Mouse (Mus musculus) lung, embryonic 14.5 days (tissue): ENCODE measurements around the gene Aif1. TPM values are rescaled to one million over a fixed set of nuclear protein-coding genes. Genes with fewer than 3 reads are reported as not detected.

Source experiments
- ATAC-seq: fragments of 200-750 bp; cut with Nextera tagmentation; 2 replicates; pipeline ENCODE4 v1.8.0; 2017; ENCODE audit warnings: mild to moderate bottlenecking, moderate TSS enrichment, moderate library complexity; ENCODE audit not compliant: insufficient read depth
- DNase-seq: peaks from one replicate; pipeline ENCODE4 v3.0.0-alpha.2; 2015
- H3K27ac ChIP-seq: fragments of 300-500 bp; sonication (generic); 2 replicates; pipeline ENCODE4 v1.5.1; 2014; ENCODE audit warnings: low read depth, mild to moderate bottlenecking, moderate library complexity
- H3K27me3 ChIP-seq: fragments of 300-500 bp; sonication (generic); 2 replicates; pipeline ENCODE4 v1.6.1; 2014; ENCODE audit warnings: low read length, control low read depth; ENCODE audit not compliant: insufficient read depth
- H3K36me3 ChIP-seq: fragments of 300-500 bp; sonication (generic); 2 replicates; pipeline ENCODE4 v1.6.1; 2014; ENCODE audit warnings: control low read depth; ENCODE audit not compliant: insufficient read depth
- H3K4me1 ChIP-seq: fragments of 300-500 bp; sonication (generic); 2 replicates; pipeline ENCODE4 v1.6.1; 2014; ENCODE audit warnings: antibody characterized with exemption, control low read depth; ENCODE audit not compliant: insufficient read depth
- H3K4me2 ChIP-seq: fragments of 300-500 bp; sonication (generic); 2 replicates; pipeline ENCODE4 v1.6.1; 2014; ENCODE audit warnings: mild to moderate bottlenecking
- H3K4me3 ChIP-seq: fragments of 300-500 bp; sonication (generic); 2 replicates; pipeline ENCODE4 v1.5.1; 2014; ENCODE audit warnings: low read depth, low read length
- H3K9ac ChIP-seq: fragments of 300-500 bp; sonication (generic); 2 replicates; pipeline ENCODE4 v1.6.1; 2014
- H3K9me3 ChIP-seq: fragments of 300-500 bp; sonication (generic); 2 replicates; pipeline ENCODE4 v1.6.1; 2016; ENCODE audit warnings: low read depth, low read length, control low read depth
- CTCF ChIP-seq: IDR thresholded peaks from 2 replicates; pipeline ENCODE4 v1.5.1; 2016; ENCODE audit warnings: antibody characterized with exemption, low read depth
- WGBS: fragments of 180-500 bp; shearing (Covaris S2); extraction: QIAGEN DNeasy Blood & Tissue Kit; methylation state at CpG from one replicate; pipeline ENCODE4 v1.1.7; 2014; 5-methylcytosine and 5-hydroxymethylcytosine counted together
- polyA plus RNA-seq: library from polyadenylated mRNA; unstranded; fragments of >200 nt; fragmentation: Nextera tagmentation; extraction: Ambion mirVana; gene quantifications from 2 replicates; pipeline ENCODE4 v1.2.1, GENCODE M21; 2014

Aif1 gene
- polyA plus RNA-seq, 1 experiment from 2014 or later, result 6.0 TPM

DNA sequence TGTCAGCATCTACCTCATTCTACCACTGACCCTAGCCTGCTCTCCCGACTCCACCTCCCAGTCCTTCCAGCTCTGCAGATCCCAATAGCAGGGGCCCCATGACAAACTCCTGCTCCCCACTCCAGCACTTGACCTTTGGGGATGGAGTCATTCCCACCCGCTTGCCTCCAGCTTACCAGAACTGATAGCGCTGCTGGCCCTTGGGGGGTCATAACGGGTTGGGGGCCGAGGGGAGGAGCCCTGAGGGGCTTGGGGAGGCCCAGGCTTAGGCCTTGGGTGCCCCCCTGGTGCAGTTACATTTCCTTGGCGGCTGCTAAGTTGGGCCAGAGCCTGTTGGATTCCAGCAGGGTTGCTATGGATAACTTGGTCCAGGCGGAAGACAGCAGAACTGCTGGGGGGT, 21.3 kb downstream of the Aif1 start:
- Histone ChIP-seq H3K9me3 (no peaks in the 10 kb centered on the region), H3K36me3 (peaks cover 100% of the 10 kb centered on the region), H3K27me3 (no peaks in the 10 kb centered on the region), H3K4me1 (no peaks in the 10 kb centered on the region), H3K4me3 (no peak overlapping the region), H3K9ac (no peak overlapping the region), H3K27ac (no peak overlapping the region), H3K4me2 (no peak overlapping the region)
- no peak for TF ChIP-seq CTCF
- no peak for ATAC-seq
- no peak for DNase-seq
- 83% methylated on average over 7 of the region's 7 CpGs for WGBS

DNA sequence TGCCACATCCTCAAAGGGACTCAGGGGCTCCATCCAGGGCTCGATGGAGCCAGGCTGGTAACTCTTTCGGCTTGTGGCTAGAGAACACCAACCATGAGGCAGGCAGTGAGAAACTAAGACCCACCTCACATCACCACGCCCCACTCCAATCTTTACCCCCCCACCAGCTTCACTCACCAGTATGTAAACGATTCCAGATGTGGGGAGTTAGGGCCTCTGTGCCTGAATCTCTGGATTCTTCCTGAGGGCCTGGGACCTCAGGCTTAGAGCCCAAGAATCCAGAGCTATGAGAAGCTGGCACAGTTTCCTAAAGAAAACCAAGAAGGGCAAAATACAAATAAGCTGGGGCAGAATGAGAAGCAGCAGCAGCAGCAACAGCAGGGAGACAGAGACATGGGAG, 21.9 kb downstream of the Aif1 start:
- ATAC-seq, result no peak
- TF ChIP-seq CTCF, result no peak
- Histone ChIP-seq H3K4me3 (no peak overlapping the region), H3K4me1 (no peaks in the 10 kb centered on the region), H3K27me3 (no peaks in the 10 kb centered on the region), H3K27ac (no peak overlapping the region), H3K9me3 (no peaks in the 10 kb centered on the region), H3K36me3 (peaks cover 100% of the 10 kb centered on the region), H3K9ac (no peak overlapping the region), H3K4me2 (no peak overlapping the region)
- DNase-seq, result no peak
- WGBS, result 76% methylated on average over 4 of the region's 4 CpGs

DNA sequence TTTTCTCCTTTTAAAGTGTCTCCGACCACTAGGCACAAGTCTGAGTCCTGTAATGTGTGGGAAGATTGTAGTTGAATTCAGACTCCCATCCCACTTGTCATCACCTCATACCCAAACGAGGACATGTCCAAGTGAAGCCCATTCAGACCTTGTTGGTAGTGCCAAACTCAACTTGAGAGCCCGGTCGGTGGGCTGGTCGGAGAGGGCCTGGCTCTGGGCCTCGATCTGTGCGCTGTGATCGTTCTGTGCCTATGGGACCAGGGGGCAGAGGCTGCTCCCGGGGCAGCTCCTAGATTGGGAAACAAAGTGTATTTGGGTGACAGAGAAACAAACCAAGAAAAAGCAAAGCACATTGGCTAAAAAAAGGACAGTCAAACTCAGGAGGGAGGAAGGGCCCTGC, 22.8 kb downstream of the Aif1 start:
- Histone ChIP-seq H3K4me3 (no peak overlapping the region), H3K9me3 (no peaks in the 10 kb centered on the region), H3K27me3 (no peaks in the 10 kb centered on the region), H3K9ac (no peak overlapping the region), H3K4me2 (no peak overlapping the region), H3K27ac (no peak overlapping the region), H3K4me1 (no peaks in the 10 kb centered on the region), H3K36me3 (peaks cover 100% of the 10 kb centered on the region)
- no peak for TF ChIP-seq CTCF
- WGBS, result 84% methylated on average over 9 of the region's 9 CpGs
- no peak for DNase-seq
- ATAC-seq, result no peak

DNA sequence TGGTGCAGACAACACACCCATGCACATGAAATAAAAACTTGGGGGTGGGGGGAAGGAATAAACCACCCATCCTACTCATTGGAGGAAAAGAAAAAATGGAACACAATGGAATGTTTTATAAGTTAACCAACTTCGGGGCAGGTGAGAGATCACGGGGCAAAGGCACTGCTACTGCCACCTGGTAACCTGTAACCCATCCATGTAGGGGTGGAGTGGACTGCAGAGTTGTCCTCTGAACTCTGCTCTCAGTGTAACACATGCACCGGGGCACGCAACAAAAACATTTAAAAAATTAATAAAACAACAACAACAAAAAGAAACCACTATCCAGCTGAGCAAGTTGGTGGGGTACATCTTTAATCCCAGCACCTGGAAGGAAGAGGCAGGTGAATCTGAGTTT, 23.7 kb downstream of the Aif1 start:
- H3K27me3 ChIP-seq, result no peaks in the 10 kb centered on the region
- TF ChIP-seq CTCF, result no peak
- no peak overlapping the region for H3K27ac ChIP-seq
- DNase-seq (no peak), ATAC-seq (no peak)
- H3K4me2 ChIP-seq, result no peak overlapping the region
- H3K4me1 ChIP-seq, result no peaks in the 10 kb centered on the region
- H3K9ac ChIP-seq, result no peak overlapping the region
- WGBS, result 93% methylated on average over 4 of the region's 4 CpGs
- H3K36me3 ChIP-seq, result peaks cover 100% of the 10 kb centered on the region
- no peak overlapping the region for H3K4me3 ChIP-seq
- no peaks in the 10 kb centered on the region for H3K9me3 ChIP-seq

DNA sequence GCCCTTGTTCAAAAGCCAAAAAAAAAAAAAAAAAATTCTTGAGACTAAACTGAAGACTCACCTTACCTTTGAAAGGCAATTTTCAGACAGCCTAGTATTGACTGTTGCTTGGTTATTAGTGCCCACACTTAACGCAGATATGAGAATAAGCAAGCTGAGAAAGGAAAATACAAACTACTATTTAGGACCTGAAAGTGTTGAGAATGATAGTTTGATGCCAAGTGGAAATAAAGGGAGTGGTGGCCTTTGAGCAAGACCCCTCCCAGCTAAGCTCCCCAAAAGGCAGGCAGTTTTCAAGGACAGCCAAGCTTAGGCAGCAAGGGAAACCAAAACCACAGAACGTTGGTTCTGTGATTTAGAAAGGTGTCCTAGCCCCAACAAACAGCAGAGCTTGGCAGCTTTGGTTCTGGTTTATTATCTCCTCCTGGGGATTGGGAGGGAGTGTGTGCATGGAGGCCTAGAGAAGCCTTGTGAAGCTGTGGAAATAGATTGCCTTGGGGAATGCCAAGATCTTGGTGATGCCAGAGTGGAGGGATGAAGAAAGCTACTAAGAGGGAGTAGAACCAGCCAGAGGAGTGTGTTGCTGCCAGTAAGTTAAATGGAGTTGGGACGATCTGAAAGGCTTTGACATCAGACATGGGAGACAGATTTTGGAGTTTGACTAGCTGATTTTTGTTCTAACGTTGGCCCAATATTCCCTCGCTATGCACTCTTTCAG, 27.8 kb downstream of the Aif1 start:
- Histone ChIP-seq H3K9me3 (no peaks in the 10 kb centered on the region), H3K4me2 (no peak overlapping the region), H3K27me3 (no peaks in the 10 kb centered on the region), H3K36me3 (peaks cover 100% of the 10 kb centered on the region), H3K4me3 (no peak overlapping the region), H3K4me1 (no peaks in the 10 kb centered on the region), H3K9ac (no peak overlapping the region), H3K27ac (peak overlapping the region; percentile 38; the same call in 1 of the 2 replicates)
- no peak for ATAC-seq
- 66% methylated on average over 5 of the region's 5 CpGs for WGBS
- peak; percentile 35 for DNase-seq
- TF ChIP-seq CTCF, result no peak

DNA sequence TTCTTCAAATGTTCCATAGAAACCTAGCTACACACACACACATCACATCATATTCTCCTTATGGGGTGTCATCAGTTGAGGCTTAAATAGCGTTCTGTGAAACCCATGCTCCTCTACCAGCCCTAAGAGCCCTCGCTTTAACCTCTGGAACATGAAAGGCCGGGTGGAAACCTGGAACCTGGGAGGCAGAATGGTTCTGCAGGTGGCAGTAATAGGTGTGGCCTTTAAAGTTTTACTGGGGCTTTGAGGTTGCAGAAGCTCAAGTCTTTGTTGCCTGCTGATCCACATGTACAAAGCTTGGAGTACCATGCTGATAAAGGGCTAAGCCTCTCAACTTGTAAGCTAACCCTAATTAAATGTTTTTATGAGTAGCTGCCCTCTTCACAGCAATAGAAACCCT, 28.5 kb downstream of the Aif1 start:
- no peak for TF ChIP-seq CTCF
- DNase-seq, result peak; percentile 16
- Histone ChIP-seq H3K9ac (no peak overlapping the region), H3K9me3 (no peaks in the 10 kb centered on the region), H3K4me2 (no peak overlapping the region), H3K27me3 (no peaks in the 10 kb centered on the region), H3K36me3 (peaks cover 100% of the 10 kb centered on the region), H3K4me1 (no peaks in the 10 kb centered on the region), H3K4me3 (no peak overlapping the region), H3K27ac (no peak overlapping the region)
- WGBS, result 50% methylated on average over 3 of the region's 3 CpGs
- no peak for ATAC-seq

DNA sequence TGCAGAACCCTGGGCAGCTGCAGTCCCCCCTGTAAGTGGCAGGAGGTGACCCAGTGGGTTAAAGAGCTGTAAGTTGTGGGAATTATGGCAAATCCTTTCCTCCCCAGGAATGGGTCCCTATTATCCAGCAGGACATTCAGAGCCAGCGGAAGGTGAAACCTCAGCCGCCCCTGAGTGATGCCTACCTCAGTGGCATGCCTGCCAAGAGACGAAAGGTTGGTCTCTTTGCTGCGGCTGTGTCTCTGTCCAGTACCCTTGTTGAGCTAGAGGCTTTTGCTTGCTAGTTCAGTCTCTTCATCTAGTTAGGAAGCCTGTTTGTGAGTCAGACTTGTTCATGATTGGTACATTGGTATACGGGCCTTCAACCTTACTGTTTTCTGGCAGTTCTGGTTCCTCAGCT, 29.7 kb downstream of the Aif1 start:
- Histone ChIP-seq H3K9me3 (no peaks in the 10 kb centered on the region), H3K4me3 (no peak overlapping the region), H3K4me2 (no peak overlapping the region), H3K27ac (no peak overlapping the region), H3K9ac (no peak overlapping the region), H3K27me3 (no peaks in the 10 kb centered on the region), H3K36me3 (peaks cover 100% of the 10 kb centered on the region), H3K4me1 (no peaks in the 10 kb centered on the region)
- WGBS, result 85% methylated on average over 5 of the region's 5 CpGs
- no peak for ATAC-seq
- no peak for TF ChIP-seq CTCF
- DNase-seq, result no peak

DNA sequence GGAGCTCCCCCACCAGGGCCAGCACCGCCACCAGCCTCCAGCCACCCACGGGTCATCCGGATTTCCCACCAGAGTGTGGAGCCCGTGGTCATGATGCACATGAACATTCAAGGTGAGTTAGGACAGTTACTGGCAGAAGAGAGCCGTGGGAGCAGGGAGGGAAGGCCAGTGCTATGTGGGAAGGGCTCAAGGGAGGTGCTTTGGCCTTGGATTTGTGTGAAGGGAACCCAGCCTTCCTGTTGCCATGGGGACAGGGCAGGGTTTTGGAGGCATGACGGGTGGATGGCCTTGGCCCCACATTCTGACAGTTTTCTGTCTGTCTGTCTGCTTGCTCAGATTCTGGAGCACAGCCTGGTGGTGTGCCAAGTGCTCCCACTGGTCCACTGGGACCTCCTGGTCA, 33.9 kb downstream of the Aif1 start:
- TF ChIP-seq CTCF, result no peak
- ATAC-seq, result no peak
- H3K4me3 ChIP-seq, result no peak overlapping the region
- no peak overlapping the region for H3K9ac ChIP-seq
- DNase-seq, result no peak
- H3K27ac ChIP-seq, result no peak overlapping the region
- no peak overlapping the region for H3K4me2 ChIP-seq
- H3K36me3 ChIP-seq, result peaks cover 94% of the 10 kb centered on the region
- H3K9me3 ChIP-seq, result no peaks in the 10 kb centered on the region
- peaks cover 5% of the 10 kb centered on the region; the same call in 1 of the 2 replicates for H3K4me1 ChIP-seq
- WGBS, result 82% methylated on average over 6 of the region's 6 CpGs
- H3K27me3 ChIP-seq, result no peaks in the 10 kb centered on the region
